Mouse (Mus musculus) cerebellum, postnatal 25 days (tissue): ENCODE measurements at regions not wholly inside any gene's neighbourhood (a gene's known extent, or its start where the extent isn't known, plus 50 kb on each side); places are given as distances from the start of the nearest gene placed in this dataset.

Source experiments
- DNase-seq, 2 experiments: peaks; one replicate each; pipeline ENCODE4 v3.0.0; 2021; ENCODE audit warnings: mixed read lengths in 2 of 2

DNA sequence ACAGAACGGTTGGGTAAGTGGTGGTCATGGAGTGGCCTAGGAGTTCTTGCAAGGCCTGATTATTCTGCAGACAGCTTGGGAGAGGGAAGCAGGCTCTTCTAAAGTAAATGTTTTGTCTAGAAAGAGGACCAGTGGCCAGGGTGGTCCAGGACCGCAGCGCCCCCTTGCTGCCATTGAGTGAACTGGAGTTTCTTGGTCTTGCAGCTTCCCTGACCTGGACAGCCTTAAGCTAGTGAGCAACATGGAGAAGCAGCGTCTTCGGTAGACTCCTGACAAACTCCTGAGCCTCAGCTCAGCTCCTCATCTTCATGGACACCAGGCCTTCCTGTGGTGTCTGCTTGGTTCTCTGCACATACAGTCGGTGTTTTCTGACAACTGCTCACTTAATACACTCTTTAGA is 376.4 kb downstream of the Nkx6-1 start:
- peak in 1 of 2 experiments; percentile 26 for DNase-seq

DNA sequence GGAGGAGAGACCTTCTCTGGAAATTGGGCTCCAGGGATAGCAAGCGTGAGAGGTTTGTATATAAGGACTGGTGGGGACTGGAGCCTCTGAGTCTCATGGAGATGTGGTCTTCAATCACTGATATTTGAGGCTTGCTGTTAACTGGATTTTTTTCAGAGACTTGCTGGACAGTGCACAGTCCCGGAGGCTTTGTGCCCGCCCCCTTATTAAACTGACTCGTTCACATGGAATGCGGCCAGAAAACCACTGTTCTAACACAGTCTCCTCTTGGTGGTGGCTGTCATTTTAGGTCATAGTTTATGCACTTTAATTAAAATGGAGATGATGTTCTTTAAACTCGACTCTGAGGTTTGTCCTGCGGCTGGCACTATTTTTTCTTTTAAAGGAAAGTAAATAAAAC is 378.9 kb downstream of the Nkx6-1 start:
- DNase-seq, result no peak

DNA sequence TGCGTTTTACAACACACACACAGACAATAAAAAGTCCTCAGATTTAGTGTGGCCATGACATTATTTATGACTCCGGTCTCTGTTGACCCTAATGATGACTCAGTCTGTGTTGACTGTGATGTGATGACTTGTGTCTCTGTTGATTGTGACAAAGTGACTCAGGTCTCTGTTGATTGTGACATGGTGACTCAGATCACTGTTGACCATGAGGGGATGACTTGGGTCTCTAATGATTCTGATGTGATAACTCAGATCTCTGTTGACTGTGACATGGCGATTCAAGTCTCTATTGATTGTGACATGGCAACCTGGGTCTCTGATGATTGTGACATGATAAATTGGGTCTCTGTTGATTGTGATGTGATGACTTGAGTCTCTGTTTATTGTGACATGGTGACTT is 405.0 kb downstream of the Gpat3 start:
- DNase-seq, result no peak

DNA sequence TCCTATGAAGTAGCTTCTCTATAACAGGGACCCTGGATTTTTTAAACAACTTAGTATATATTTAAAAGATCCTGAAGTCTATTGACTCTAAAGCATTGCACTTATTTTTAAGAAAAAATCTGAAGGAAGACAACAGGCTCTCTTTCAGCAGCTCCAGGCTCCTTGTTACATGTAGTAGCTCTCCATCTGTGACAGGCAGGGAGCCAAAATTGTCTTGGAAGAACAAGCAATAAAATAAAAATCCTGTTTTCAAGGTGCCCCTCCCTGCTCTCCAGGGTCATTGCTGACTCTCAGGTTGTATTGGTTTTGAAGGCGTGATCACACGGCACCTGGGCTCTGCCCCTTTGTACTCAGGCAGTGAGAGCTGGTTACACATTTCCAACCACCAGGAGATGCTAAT is 397.1 kb downstream of the Gpat3 start:
- DNase-seq, result peak; percentile 23 to 57

DNA sequence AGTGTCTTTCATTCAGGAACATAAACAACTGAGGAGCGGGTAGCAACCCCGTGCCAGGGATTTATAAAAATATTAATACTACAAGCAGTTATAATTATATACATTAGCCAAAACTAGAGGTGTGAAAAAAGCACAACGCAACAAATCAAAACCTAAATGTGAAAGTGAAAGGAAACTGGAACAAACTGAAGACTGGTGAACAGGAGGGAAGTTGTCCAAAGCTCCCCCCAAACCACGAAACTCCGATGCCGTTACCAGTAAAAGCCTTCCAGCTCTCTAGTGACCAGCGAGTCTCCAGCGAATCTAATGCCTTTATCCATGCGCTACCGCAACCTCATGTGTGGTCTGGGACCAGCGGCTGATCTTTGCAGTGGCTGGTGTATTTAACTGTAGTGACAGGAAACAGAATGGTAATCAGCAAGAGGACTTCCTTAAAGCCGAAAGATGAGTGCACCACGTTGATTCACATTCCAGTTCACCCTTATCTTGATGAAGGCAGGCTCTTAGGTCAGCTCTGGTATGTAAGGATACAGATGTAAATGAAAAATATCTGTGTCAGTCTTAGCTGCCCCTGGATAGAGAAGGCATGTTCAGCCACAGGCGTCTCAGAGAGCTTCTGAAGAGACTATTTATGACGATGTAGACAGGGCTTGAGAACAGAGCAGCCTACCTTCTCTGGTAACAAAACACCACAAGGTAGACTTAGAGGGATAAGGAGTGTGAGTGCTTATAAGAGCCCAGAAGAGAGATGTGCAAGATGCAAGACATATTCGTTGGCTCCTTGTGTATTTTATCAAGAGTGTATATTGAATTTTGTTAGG is 394.0 kb downstream of the Gpat3 start:
- DNase-seq, result no peak

DNA sequence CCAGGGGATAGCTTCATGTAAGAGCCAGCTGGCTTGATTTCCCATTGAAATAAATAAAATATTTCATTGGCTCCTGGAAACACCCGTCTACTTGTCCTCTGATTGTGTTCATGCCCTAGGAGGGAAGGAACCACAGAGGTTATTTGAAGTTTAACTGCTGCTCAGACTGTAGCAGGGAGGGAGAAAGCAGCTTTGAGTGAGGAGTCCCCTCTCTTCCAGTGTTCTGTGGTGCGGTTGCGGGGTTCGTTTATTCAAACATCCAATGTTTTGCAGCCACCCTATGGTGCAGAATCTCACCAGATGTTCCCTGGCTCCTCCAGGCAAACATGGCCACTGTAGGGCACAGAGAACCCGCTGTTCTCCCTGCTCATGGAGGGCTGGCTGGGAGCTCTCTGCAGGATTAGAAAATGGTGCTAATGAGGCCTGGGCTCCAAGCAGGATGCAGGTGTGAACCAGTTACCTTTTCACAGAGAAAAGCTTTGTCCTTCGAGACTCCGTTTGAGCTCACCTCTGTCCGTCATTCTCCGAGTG is 390.7 kb downstream of the Gpat3 start:
- DNase-seq, result no peak

DNA sequence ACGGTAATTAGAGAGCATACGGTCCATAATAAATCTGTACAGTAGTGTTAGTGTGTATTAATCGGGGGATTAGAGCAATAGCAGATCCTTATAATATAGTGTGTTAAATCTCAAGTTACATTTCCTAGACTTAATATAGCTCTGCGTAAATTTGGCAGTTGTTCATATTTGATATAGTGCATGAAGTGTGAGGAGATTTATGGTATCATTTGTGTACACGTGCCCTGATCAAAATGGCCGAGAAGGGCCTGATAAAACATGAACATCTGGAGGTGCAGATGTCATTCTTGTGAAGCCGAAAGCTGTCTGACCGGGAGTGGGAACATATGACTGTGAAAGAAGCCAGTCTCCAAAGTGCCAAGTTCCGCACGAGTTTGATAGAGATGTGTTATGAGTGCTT is 376.9 kb downstream of the Gpat3 start:
- no peak for DNase-seq

DNA sequence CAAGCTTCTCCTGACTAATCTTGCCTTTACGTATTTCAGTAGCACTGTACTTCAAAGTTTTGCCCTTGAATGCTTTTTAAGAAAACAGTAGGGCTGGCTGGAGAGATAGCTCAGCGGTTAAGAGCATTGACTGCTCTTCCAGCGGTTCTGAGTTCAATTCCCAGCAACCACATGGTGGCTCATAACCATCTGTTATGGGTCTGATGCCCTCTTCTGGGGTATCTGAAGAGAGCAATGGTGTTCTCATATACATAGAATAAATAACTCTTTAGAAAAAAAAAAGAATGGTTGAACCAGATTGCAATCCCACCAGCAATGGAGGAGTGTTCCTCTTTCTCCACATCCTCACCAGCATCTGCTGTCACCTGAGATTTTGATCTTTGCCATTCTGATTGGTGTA is 372.6 kb downstream of the Gpat3 start:
- DNase-seq, result no peak

DNA sequence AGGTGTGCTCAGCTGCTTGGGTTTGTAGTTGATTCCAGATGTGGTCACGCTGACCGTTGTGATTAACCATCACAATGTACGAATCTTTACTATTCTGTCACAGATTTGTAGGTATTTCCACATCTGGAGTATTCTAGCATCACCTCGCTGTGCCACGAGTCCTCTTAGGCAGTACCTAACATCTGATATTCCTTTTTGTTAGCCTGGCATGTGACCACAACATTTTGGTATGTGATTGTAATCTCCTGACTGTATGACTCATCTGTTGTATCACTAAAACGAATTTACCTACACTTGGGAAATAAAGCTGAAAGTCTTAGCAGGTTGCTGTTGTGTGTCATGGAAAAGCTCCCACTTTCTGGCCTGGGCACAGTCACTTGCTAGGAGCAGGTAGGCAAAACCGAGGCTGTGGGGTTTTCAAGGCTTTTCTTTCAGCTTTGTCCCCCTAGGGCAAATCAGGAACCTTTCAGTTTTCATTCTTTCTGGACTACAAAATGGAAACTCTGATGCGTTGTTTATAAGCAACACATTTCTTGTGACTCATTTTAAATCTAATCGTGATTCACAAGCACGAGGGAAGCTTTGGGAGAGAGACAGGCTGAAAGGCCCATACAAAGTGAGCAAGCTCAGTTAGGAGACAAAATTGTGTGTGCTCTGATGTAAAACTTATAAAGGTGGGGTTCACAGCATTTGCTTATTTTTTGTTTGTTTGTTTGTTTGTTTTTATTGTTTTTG is 371.5 kb downstream of the Gpat3 start:
- DNase-seq, result no peak

DNA sequence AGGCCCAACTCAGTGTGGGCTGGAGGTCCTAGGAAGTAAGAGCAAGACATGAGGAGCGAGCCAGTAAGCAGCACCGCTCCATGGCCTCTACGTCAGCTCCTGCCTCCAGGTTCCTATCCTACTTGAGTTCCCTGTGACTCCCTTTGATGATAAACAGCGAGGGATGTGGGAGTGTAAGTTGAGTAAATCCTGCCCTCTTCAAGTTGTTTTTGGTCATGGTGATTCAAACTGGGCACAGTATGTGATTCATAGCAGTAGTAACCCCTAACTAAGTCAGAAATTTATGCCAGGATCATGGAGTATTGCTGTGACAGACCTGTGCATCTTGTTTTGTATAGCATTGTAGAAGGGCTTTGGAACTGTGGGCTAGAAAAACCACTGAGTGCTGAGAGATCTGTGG is 366.5 kb downstream of the Gpat3 start:
- DNase-seq, result no peak

DNA sequence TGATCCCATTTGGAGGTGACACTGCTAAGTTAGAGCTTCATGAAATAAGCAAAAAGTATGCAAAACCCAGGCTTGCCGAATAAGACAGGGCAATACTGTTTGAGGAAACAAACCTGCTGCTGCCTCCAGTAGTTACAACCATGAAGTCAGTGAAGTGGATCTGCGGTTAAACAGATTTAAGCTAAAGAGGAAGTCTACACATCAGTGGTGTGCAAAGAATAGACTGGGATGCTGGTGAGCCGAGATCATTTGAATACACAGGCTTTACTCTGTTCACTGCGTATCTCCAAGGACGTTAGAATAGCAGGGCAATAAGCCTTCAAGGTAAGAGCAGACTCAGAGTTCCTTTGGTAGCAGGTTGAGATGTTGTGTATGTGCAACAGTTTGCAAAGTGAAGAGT is 362.6 kb downstream of the Gpat3 start:
- no peak for DNase-seq

DNA sequence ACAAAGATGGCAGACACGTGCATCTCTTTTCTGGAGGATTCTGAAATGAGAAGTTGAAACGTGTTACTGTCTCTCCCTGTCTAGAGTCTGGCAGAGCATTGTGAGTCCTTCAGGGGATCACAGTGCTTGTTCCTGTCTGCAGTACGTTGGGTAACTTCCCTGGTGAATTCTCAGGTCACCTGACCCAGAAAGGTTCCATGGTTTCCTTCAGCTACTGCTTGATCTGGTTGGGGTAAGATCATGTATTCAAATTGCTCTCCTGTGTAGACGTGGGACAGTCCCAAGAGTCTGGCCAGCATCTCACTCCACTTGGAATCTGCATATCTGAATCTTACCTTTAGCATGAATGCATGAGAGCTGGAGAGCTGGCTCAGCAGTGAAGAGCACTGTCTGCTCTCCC is 350.0 kb downstream of the Gpat3 start:
- DNase-seq, result no peak

DNA sequence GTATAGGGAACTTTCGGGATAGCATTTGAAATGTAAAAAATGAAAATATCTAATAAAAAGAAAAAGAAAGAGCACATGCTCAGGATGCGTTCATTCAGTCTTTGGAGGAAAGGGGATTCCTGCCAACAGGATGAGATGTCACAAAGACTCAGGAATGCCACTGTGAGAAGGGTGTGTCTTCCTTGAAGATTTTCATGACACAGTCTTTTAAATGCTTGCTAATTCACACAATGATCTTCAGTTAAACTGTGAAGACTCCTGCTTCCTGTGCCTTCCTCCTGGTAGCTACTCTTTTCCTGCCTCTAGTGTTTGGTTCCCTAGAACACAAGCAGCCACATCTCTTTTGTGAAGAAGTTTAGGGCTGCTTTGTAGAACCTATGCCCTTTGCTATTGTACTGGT is 345.5 kb downstream of the Gpat3 start:
- DNase-seq, result no peak

DNA sequence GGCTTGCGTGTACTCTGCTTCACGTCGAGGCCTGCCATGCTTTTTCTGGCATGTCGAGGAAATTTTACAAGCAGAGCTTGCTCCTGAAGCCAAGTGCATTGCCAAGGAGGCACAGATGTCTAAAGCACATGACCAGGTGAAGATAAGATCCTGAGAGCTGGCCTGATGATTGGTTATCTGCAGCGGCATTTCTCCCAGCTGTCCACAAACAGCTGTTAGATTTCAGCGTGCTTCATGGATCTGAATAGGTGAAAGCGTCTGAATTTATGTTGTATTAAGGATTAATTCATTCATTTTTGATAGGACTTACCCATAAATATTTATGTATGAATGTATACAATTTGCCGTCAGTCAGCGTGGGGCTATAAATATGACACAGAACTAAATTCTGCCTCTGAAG is 327.7 kb downstream of the Gpat3 start:
- DNase-seq, result no peak

DNA sequence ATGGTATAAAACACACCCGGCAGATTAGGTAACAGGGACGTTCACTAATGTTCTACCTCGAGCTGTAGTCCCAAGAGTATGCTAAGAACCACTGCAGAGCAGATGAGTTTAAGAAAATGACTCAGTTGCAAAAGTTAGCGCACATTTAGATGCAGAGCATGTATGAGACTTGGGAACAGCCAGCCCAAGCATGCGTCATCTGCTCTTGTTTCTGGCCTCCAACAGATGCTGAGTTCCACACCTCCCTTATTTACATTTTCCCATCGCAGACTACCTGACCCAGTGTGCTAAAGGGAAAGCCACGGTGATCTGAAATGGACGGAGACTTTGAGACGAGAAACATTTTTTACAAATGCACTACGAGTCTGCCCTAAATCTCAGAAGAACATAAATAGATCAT is 327.3 kb downstream of the Gpat3 start:
- DNase-seq, result no peak

DNA sequence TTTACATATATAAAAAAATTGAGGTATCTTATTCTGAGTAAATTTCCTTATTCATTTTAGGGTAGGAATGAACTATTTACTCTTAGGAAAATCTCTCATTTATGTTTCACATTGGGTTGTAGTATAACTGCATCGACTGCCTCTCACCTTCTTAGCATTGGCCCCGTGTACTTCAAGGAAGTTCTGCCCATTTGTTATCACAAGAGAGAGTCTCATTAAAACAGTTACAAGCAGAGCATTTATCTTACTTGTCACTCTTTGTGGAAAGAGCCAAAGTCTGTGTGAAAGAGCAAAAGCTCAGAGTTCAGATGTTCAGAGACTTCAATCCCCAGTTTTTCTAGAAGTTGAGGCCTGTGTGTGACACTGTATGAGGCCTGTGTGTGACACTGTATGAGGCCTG is 323.6 kb downstream of the Gpat3 start:
- DNase-seq, result no peak

DNA sequence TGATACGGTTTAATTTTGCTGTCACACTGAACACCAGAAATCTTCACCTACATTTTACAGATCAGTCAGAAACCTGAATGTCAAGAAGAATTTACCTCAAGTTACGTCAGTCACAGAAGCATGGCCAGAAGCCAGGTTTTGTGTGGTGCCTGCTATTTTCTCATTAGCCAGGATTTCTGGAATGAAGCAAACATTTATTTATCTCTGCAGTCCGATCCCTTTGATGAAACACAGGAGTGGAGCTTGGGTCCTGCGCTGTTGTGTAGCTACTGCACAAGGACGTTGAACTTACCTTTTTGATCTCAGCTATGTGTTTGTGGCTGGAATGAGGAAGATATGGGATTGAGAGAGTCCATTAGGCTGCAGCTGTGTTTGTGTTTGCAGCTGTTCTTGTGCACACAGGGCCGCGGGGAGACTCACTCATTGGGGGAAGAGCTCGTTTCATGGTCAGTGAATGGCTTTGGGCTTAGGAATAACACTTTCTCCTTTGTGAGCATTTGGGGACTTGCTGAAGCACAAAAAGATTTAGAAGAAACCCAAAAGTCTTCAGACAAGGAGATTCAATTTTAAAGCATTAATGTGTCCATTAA is 318.2 kb downstream of the Gpat3 start:
- DNase-seq, result no peak

DNA sequence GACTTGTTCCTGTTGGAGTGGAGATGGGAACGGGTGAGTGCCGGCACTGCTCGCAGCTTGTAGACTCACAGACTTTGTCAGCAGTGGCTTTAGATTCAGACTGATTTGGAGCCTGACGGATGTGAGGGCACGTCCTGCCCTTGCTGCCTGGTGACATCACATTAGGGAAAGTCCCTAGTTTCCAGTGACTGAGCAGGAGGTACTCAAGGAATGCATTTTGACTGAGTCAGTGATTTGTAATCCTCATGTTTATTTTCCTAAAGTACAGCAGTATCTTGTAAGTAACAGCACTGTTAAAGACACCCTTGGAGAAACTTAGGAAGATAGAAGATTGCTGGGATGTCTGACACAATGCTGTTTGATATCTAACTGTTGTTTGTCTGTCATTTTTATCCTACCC is 317.6 kb downstream of the Gpat3 start:
- DNase-seq, result no peak

DNA sequence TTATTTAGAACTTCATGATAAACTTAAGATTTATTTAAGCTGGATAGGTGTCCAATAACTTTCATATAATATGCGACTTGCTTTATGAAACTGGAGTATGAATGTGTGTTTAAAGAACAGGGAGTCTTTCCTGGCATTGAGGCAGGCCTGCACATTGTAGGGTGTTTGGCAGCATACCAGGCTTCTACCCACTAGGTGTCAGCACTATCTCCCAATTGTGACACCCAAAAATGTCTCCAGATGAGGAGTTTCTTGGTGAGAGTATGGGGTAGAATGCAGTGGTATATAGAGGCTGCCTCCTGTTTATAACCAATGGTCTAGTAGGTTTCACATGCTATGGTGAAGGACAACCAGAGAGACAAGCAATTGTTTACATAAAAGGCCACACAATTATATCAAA is 311.9 kb downstream of the Gpat3 start:
- no peak for DNase-seq

DNA sequence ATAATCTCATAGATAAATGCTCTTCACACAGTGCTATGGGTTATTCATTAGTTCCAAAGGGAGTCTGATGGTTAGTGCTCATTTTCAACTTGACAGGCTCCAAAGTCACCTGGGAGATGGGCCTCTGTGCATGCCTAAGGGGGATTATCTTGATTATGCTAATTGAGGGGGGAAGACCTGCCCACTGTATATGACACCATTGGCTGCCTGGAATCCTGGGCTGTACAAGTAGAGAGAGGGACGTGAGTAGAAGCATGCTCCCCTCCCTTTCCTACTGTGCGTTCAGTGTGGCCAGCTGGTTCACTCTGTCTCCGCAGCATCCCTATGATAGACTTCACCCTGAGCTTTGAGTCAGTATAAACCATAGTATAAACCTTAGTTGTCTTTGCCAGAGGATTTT is 300.8 kb downstream of the Gpat3 start:
- DNase-seq, result no peak

DNA sequence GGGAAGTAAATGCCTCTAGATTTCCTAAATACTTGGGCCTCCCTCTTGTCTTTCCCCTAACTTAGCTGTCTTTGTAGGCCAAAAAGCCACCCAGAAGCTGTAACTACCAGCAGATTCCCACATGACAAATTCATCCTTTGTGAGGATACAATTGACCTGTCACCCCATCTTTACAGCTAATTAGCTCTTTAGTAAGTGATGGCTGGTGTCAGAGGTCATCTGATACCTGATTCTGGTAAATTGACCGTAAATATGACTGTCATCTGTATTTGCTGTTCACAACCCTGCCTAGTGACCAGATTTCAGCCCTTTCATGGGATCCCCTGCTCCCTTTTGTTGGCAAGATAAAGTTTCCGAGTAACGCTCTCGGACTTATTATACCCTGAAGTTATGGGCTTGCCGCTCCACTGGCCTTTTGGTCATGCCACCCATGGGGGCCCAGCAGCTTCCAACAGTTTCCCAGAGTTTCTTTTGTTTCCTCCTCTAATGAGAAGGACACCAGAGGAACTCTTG is 279.5 kb downstream of the Gpat3 start:
- no peak for DNase-seq

DNA sequence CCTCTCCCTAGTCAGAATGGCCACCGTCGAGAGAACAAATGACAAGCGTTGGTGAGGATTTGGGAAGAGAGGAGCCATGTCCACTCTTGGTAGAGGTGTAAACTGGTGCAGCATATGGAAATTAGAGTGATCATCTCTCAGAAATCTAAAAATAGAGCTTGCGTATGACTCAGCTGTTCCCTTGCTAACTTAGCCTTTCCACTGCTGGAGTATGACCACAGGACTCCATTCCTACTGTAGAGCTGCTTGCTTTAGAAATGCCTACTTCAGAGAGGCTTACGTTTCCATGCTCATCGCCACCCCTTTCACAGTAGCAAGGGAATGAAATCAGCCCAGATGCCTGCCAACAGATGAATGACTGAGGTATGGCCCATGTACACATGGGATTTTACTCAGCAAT is 277.4 kb downstream of the Gpat3 start:
- DNase-seq, result no peak

DNA sequence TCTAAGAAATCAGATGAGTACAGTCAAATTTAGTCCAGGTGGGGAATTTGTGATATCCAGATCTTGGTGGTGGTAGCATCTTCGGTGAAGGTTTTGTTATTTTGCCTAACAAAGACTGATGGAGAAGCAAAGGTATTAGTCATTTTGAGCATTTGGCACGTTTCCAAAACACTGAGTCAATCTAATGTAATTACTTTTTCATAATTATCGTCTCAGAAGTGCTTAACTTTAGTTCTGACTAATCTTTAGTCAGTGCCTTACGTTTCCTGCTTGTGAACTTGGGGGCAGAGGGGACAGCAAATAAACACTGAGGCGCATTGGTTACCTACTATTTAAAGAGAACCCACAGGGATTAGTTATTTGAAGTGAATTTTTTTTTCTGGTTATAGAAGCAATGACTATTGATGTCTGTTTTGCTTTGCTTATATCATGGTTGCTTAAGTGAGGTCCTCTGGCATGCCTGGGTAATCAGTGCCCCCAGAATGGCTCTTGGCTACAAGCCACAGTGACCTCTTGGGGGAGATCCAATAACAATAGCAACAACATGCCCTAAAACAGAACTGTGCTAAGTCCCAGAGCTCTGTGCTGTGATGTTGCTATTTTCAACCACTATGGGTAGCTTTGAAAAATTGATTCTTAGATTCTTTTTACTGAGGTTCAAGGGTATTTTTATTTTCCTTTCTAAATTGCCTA is 275.1 kb downstream of the Gpat3 start:
- DNase-seq, result no peak
